Mouse (Mus musculus) adrenal gland, adult (tissue): ENCODE data around the gene Mageb5.
"Not testable (repeated sequence)": the region's sequence is repeated elsewhere in the genome, so short reads cannot be mapped to it uniquely, and the experiment has no call there.

Experiments used
- DNase-seq, 2 experiments: peaks; one replicate each; pipeline ENCODE4 v3.0.0; 2022 to 2023; ENCODE audit warnings: low spot score in 1 of 2; ENCODE audit not compliant: inconsistent age in 2 of 2

The Mageb5 gene

DNA sequence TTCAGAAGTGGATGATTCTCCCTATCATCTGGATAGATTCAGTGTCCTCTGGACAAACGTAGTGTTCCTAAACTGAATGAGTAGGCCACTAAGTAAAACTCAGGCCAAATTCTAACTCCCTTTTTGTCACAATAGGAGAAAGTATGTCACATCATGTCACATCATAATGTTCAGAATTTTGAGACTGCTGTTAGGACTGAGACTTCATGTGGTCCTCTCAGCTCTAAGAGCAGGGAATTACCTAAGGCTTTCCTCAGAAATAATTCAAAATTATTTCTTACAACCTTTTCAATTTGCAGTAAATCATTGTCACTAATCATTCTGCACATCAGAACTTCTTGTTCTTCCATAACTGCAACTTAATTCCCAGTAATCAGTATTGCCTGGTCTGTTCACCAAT lies at the start of gene Mageb5:
Gene Mageb5, minus strand, starts transcription at position 101 of the 400 bp plus-strand sequence.
- DNase-seq: not testable (repeated sequence)

DNA sequence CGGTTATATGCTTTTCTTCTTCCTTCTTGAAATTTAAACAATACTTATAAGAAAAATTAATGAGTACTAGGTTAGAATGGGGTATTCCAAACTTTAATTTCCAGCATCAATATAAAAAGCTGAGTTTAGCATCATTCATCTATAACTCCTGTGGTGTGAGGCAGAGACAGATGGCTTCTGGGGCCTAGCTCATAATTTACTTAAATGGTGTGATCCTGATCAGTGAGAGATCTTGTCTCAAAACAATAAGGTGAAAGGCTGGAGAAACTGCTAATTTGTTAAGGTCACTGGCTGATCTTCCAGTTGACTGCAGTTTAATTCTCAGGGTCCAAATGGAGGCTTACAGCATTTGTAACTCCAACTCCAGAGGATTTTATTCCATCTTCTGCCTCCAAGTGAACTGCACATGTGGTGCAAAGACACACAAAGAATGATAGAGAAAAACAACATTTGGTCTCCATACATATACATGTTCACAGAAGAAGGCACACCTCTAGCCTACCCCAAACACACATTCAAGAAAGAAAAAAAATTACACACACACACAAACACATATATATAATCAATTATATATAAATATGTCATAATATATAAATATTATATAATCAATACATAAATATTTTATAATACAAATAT lies 23.1 kb downstream of the Mageb5 start:
- not testable (repeated sequence) for DNase-seq
